Mouse (Mus musculus) heart, embryonic 14.5 days (tissue): ENCODE measurements around the gene Gm21876. TPM values are rescaled to one million over a fixed set of nuclear protein-coding genes. Genes with fewer than 3 reads are reported as not detected.
"Not testable (repeated sequence)": the region's sequence is repeated elsewhere in the genome, so short reads cannot be mapped to it uniquely, and the experiment has no call there.

Experiments used
- ATAC-seq: fragments of 200-750 bp; cut with Nextera tagmentation; 2 replicates; pipeline ENCODE4 v1.8.0; 2017; ENCODE audit warnings: low read depth, moderate TSS enrichment; ENCODE audit not compliant: insufficient number of reproducible peaks, insufficient read depth, low FRiP score
- H3K27ac ChIP-seq, 2 experiments: fragments of 200-500 bp in 1 of 2; fragments of 300-500 bp in 1 of 2; sonication (generic) in 1 of 2; replicated peaks in 1 of 2; 2 replicates each; pipeline ENCODE4 v1.5.1; 2012 to 2014; ENCODE audit warnings: low read depth in 2 of 2, low read length in 2 of 2, control low read depth in 1 of 2, mild to moderate bottlenecking in 1 of 2, mixed read lengths in 1 of 2; ENCODE audit not compliant: control insufficient read depth in 1 of 2, insufficient read depth in 1 of 2
- H3K27me3 ChIP-seq: fragments of 300-500 bp; sonication (generic); 2 replicates; pipeline ENCODE4 v1.6.1; 2014; ENCODE audit warnings: mild to moderate bottlenecking, low read length, control low read depth; ENCODE audit not compliant: control insufficient read depth, insufficient read depth
- H3K36me3 ChIP-seq: fragments of 300-500 bp; sonication (generic); 2 replicates; pipeline ENCODE4 v1.6.1; 2014; ENCODE audit warnings: mild to moderate bottlenecking, control low read depth, low read length, mixed read lengths; ENCODE audit not compliant: control insufficient read depth, insufficient read depth
- H3K4me1 ChIP-seq, 2 experiments: fragments of 200-500 bp in 1 of 2; fragments of 300-500 bp in 1 of 2; sonication (generic) in 1 of 2; 2 replicates each; pipeline ENCODE4 v1.6.1; 2012 to 2014; ENCODE audit warnings: low read length in 2 of 2, control low read depth in 1 of 2, mixed read lengths in 1 of 2; ENCODE audit not compliant: control insufficient read depth in 2 of 2, insufficient read depth in 2 of 2
- H3K4me2 ChIP-seq: fragments of 300-500 bp; sonication (generic); 2 replicates; pipeline ENCODE4 v1.6.1; 2014; ENCODE audit warnings: mild to moderate bottlenecking, low read length
- H3K4me3 ChIP-seq, 2 experiments: fragments of 200-500 bp in 1 of 2; fragments of 300-500 bp in 1 of 2; sonication (generic) in 1 of 2; 2 replicates each; pipeline ENCODE4 v1.5.1; 2012 to 2014; ENCODE audit warnings: low read length in 2 of 2, mild to moderate bottlenecking in 2 of 2, control low read depth in 1 of 2, low read depth in 1 of 2, moderate library complexity in 1 of 2; ENCODE audit not compliant: control insufficient read depth in 1 of 2, insufficient read depth in 1 of 2
- H3K9ac ChIP-seq: fragments of 300-500 bp; sonication (generic); 2 replicates; pipeline ENCODE4 v1.6.1; 2014; ENCODE audit warnings: mild to moderate bottlenecking, low read length
- H3K9me3 ChIP-seq: fragments of 300-500 bp; sonication (generic); 2 replicates; pipeline ENCODE4 v1.6.1; 2016; ENCODE audit warnings: low read length, control low read depth; ENCODE audit not compliant: control insufficient read depth
- WGBS: fragments of 180-500 bp; shearing (Covaris S2); extraction: QIAGEN DNeasy Blood & Tissue Kit; methylation state at CpG from one replicate; pipeline ENCODE4 v1.1.7; 2014; 5-methylcytosine and 5-hydroxymethylcytosine counted together
- polyA plus RNA-seq: library from polyadenylated mRNA; unstranded; fragments of >200 nt; fragmentation: Nextera tagmentation; extraction: Ambion mirVana; gene quantifications from 2 replicates; pipeline ENCODE4 v1.2.1, GENCODE M21; 2014

Gene Gm21876
- polyA plus RNA-seq = not detected in 2 replicates

GRCm38 (mm10) chrX:21175553-21175952, at the start of gene Gm21876:
Gene Gm21876, minus strand, starts transcription at chrX:21175653.
- Histone ChIP-seq H3K27ac (no peak within 1 kb of the TSS), H3K27me3 (no peaks in the 10 kb centered on the region), H3K4me1 (no peaks in the 10 kb centered on the region), H3K4me3 (no peak within 1 kb of the TSS), H3K4me2 (no peak within 1 kb of the TSS), H3K9ac (no peak within 1 kb of the TSS), H3K36me3 (no peaks in the 10 kb centered on the region), H3K9me3 (no peaks in the 10 kb centered on the region)
- no peak for ATAC-seq
- 51% methylated on average over 3 of the region's 3 CpGs for WGBS

GRCm38 (mm10) chrX:21220422-21220821, 45.0 kb upstream of the Gm21876 start:
- H3K4me1 ChIP-seq = no peaks in the 10 kb centered on the region
- no peak overlapping the region for H3K9ac ChIP-seq
- H3K27me3 ChIP-seq = no peaks in the 10 kb centered on the region
- no peak overlapping the region for H3K27ac ChIP-seq
- ATAC-seq = no peak
- no peaks in the 10 kb centered on the region for H3K36me3 ChIP-seq
- no peak overlapping the region for H3K4me3 ChIP-seq
- H3K9me3 ChIP-seq = no peaks in the 10 kb centered on the region
- H3K4me2 ChIP-seq = no peak overlapping the region
- WGBS = 52% methylated on average over 3 of the region's 3 CpGs

GRCm38 (mm10) chrX:21146675-21147074, 28.8 kb downstream of the Gm21876 start:
- not testable (repeated sequence) for H3K4me2 ChIP-seq, H3K27me3 ChIP-seq, H3K4me1 ChIP-seq, ATAC-seq, H3K9ac ChIP-seq, H3K36me3 ChIP-seq, H3K27ac ChIP-seq, H3K9me3 ChIP-seq, H3K4me3 ChIP-seq
- WGBS = 85% methylated on average over 24 of the region's 25 CpGs

Other genes starting within 250 kb of the Gm21876 start
- 2.5 and 4.3 TPM in 2 replicates for gene Cfp, start 244.1 kb downstream of the Gm21876 start, polyA plus RNA-seq
- gene Elk1, start 225.0 kb downstream of the Gm21876 start, polyA plus RNA-seq = 5.3 and 7.1 TPM in 2 replicates
- 51.1 and 52.6 TPM in 2 replicates for gene Uxt, start 213.6 kb downstream of the Gm21876 start, polyA plus RNA-seq
- gene Zfp182, start 113.3 kb downstream of the Gm21876 start, polyA plus RNA-seq = 4.0 and 4.8 TPM in 2 replicates
- gene Spaca5, start 107.2 kb downstream of the Gm21876 start, polyA plus RNA-seq = not detected in 2 replicates
- gene Zfp300, start 86.1 kb downstream of the Gm21876 start, polyA plus RNA-seq = 0.92 and 1.1 TPM in 2 replicates
- gene Ssxa1, start 59.8 kb downstream of the Gm21876 start, polyA plus RNA-seq = not detected in 2 replicates